Mouse (Mus musculus) lung, postnatal 0 days (tissue): ENCODE measurements around the gene Acvr1. TPM values are rescaled to one million over a fixed set of nuclear protein-coding genes. Genes with fewer than 3 reads are reported as not detected.

Experiments
- ATAC-seq: fragments of 200-750 bp; cut with Nextera tagmentation; 2 replicates; pipeline ENCODE4 v1.8.0; 2017; ENCODE audit warnings: moderate library complexity
- DNase-seq: peaks from one replicate; pipeline ENCODE4 v3.0.0-alpha.2; 2016; ENCODE audit warnings: low spot score
- H3K27ac ChIP-seq: fragments of 300-500 bp; sonication (generic); 2 replicates; pipeline ENCODE4 v1.5.1; 2014; ENCODE audit warnings: antibody characterized with exemption, mild to moderate bottlenecking, low read length, mixed read lengths
- H3K27me3 ChIP-seq: fragments of 300-500 bp; sonication (generic); replicated peaks from 2 replicates; pipeline ENCODE4 v1.6.1; 2014; ENCODE audit warnings: low read length, mixed read lengths; ENCODE audit not compliant: insufficient read depth
- H3K36me3 ChIP-seq: fragments of 300-500 bp; sonication (generic); 2 replicates; pipeline ENCODE4 v1.6.1; 2014; ENCODE audit warnings: low read length, mixed read lengths; ENCODE audit not compliant: insufficient read depth
- H3K4me1 ChIP-seq: fragments of 300-500 bp; sonication (generic); 2 replicates; pipeline ENCODE4 v1.6.1; 2014; ENCODE audit warnings: antibody characterized with exemption, low read depth, low read length, mixed read lengths; ENCODE audit not compliant: insufficient read depth
- H3K4me2 ChIP-seq: fragments of 300-500 bp; sonication (generic); replicated peaks from 2 replicates; pipeline ENCODE4 v1.6.1; 2014; ENCODE audit warnings: low read depth, mild to moderate bottlenecking, low read length, moderate library complexity, mixed read lengths
- H3K4me3 ChIP-seq: fragments of 300-500 bp; sonication (generic); 2 replicates; pipeline ENCODE4 v1.5.1; 2014; ENCODE audit warnings: low read depth, low read length
- H3K9ac ChIP-seq: fragments of 300-500 bp; sonication (generic); replicated peaks from 2 replicates; pipeline ENCODE4 v1.6.1; 2014; ENCODE audit warnings: low read depth, mild to moderate bottlenecking
- H3K9me3 ChIP-seq: fragments of 300-500 bp; sonication (generic); 2 replicates; pipeline ENCODE4 v1.6.1; 2016; ENCODE audit warnings: low read length, mixed read lengths
- CTCF ChIP-seq: IDR thresholded peaks from 2 replicates; pipeline ENCODE4 v1.5.1; 2016; ENCODE audit warnings: antibody characterized with exemption, mild to moderate bottlenecking
- EP300 ChIP-seq: IDR thresholded peaks from 2 replicates; pipeline ENCODE4 v1.6.1; 2016; ENCODE audit warnings: antibody characterized with exemption, mild to moderate bottlenecking, control low read depth
- WGBS: fragments of 180-500 bp; shearing (Covaris S2); extraction: QIAGEN DNeasy Blood & Tissue Kit; methylation state at CpG from one replicate; pipeline ENCODE4 v1.1.7; 2014; 5-methylcytosine and 5-hydroxymethylcytosine counted together
- polyA plus RNA-seq: library from polyadenylated mRNA; unstranded; fragments of >200 nt; fragmentation: Nextera tagmentation; extraction: Ambion mirVana; gene quantifications from 2 replicates; pipeline ENCODE4 v1.2.1, GENCODE M21; 2015

Acvr1 gene
- polyA plus RNA-seq, 1 experiment from 2014 or later: 5.8 TPM

DNA sequence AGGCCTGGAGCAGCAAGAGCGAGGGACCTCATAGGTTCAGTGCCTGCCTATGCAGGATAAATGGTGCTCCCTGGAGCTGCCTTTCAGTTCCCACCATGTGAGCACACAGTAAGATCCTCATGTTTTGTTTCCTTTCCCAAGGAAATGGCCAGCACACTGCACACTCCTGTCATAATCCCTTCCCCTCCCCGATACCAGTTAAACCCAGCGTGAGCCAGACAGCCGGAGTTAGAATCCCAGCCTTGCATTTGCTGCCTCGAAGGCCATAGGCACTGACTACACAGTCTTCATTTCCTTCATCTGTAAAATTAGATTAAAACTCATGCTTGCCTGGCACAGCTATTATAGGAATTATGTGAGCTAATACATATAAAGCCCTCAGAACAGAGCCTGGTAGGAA, 37.6 kb downstream of the Acvr1 start:
- Histone ChIP-seq H3K4me3 (no peak overlapping the region), H3K27me3 (no peaks in the 10 kb centered on the region), H3K4me2 (no peak overlapping the region), H3K27ac (no peak overlapping the region), H3K9me3 (no peaks in the 10 kb centered on the region), H3K9ac (no peak overlapping the region), H3K4me1 (peaks cover 25% of the 10 kb centered on the region), H3K36me3 (no peaks in the 10 kb centered on the region)
- WGBS: 66% methylated on average over 5 of the region's 5 CpGs
- DNase-seq (no peak), ATAC-seq (no peak)
- TF ChIP-seq CTCF: no peak
- TF ChIP-seq EP300: no peak

- ATAC-seq (no peak), DNase-seq (no peak)
- Histone ChIP-seq H3K9ac (no peak overlapping the region), H3K36me3 (no peaks in the 10 kb centered on the region), H3K27ac (no peak overlapping the region), H3K9me3 (no peaks in the 10 kb centered on the region), H3K4me3 (no peak overlapping the region), H3K4me1 (peaks cover 12% of the 10 kb centered on the region; the same call in 1 of the 2 replicates), H3K27me3 (no peaks in the 10 kb centered on the region), H3K4me2 (no peak overlapping the region)
- 98% methylated on average over 3 of the region's 3 CpGs for WGBS
- TF ChIP-seq CTCF: no peak
- TF ChIP-seq EP300: no peak
Measured at GRCm38 (mm10) chr2:58527786-58528185, 39.2 kb downstream of the Acvr1 start.

GRCm38 (mm10) chr2:58524356-58524755, 42.6 kb downstream of the Acvr1 start:
- TF ChIP-seq EP300: no peak
- TF ChIP-seq CTCF: no peak
- no peak overlapping the region for H3K4me3 ChIP-seq
- 92% methylated on average over 6 of the region's 6 CpGs for WGBS
- no peaks in the 10 kb centered on the region for H3K27me3 ChIP-seq
- H3K9me3 ChIP-seq: no peaks in the 10 kb centered on the region
- H3K27ac ChIP-seq: no peak overlapping the region
- peaks cover 3% of the 10 kb centered on the region; the same call in 1 of the 2 replicates for H3K4me1 ChIP-seq
- H3K4me2 ChIP-seq: no peak overlapping the region
- H3K36me3 ChIP-seq: no peaks in the 10 kb centered on the region
- H3K9ac ChIP-seq: no peak overlapping the region
- ATAC-seq: no peak
- no peak for DNase-seq

- H3K9ac ChIP-seq: no peak overlapping the region
- H3K27me3 ChIP-seq: no peaks in the 10 kb centered on the region
- DNase-seq (no peak), ATAC-seq (no peak)
- H3K9me3 ChIP-seq: no peaks in the 10 kb centered on the region
- no peak for TF ChIP-seq EP300
- no peak for TF ChIP-seq CTCF
- WGBS: 87% methylated on average over 5 of the region's 5 CpGs
- H3K36me3 ChIP-seq: no peaks in the 10 kb centered on the region
- H3K4me2 ChIP-seq: no peak overlapping the region
- H3K4me3 ChIP-seq: no peak overlapping the region
- peaks cover 3% of the 10 kb centered on the region; the same call in 1 of the 2 replicates for H3K4me1 ChIP-seq
- H3K27ac ChIP-seq: no peak overlapping the region
Measured at GRCm38 (mm10) chr2:58523894-58524293, 43.1 kb downstream of the Acvr1 start.

- peaks cover 3% of the 10 kb centered on the region; the same call in 1 of the 2 replicates for H3K4me1 ChIP-seq
- H3K27ac ChIP-seq: no peak overlapping the region
- no peak for ATAC-seq
Measured at GRCm38 (mm10) chr2:58523097-58523496, 43.9 kb downstream of the Acvr1 start.

DNA sequence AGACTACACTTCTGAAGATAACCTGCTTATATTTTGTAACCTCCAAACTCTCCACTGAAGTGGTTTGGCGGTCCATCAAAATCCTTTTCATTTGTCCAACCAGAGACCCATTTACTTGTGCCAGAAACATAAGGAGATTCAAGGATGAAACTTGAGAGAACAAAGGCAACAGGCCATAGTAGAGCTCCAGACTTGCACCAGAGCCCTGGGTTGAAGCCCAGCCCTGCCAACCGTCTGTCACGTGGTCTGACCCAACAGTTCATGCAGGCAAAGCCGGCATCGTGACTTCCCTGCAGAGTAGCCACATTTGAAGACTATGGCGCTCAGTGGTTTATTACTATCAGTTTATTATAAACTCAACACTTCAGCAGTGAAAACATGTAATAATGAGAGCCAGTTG, 45.3 kb downstream of the Acvr1 start:
- Histone ChIP-seq H3K4me2 (no peak overlapping the region), H3K4me3 (no peak overlapping the region), H3K36me3 (no peaks in the 10 kb centered on the region), H3K4me1 (peaks cover 5% of the 10 kb centered on the region; the same call in 1 of the 2 replicates), H3K27ac (no peak overlapping the region), H3K9ac (no peak overlapping the region), H3K27me3 (no peaks in the 10 kb centered on the region), H3K9me3 (no peaks in the 10 kb centered on the region)
- WGBS: 79% methylated on average over 6 of the region's 6 CpGs
- DNase-seq (no peak), ATAC-seq (no peak)
- TF ChIP-seq EP300 (no peak), CTCF (no peak)

More at GRCm38 (mm10) chr2:58523097-58523496, 43.9 kb downstream of the Acvr1 start:
- Histone ChIP-seq H3K9ac (no peak overlapping the region), H3K4me2 (no peak overlapping the region), H3K27me3 (no peaks in the 10 kb centered on the region), H3K9me3 (no peaks in the 10 kb centered on the region), H3K4me3 (no peak overlapping the region), H3K36me3 (no peaks in the 10 kb centered on the region)
- 70% methylated on average over 12 of the region's 12 CpGs for WGBS
- TF ChIP-seq EP300: no peak
- TF ChIP-seq CTCF: no peak
- DNase-seq: no peak

DNA sequence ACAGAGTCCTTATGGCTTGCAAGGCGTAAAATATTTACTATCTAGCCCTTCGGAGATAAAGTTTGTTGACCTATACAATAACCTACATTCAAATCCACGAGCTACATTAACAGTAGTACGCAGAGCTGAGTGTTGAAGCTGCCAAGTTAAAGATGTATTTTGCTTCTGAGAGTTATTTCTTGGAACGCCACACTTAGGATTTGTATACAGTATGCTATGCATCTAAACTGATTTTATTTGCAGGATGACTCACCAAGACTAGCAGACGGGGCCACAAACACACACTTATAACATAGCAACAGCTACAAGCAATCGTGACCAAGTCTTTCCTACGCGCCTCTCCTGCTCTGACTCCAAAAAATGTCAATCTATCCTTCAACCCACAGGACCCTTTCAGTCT, 46.2 kb downstream of the Acvr1 start:
- H3K4me3 ChIP-seq: no peak overlapping the region
- no peaks in the 10 kb centered on the region for H3K9me3 ChIP-seq
- H3K4me2 ChIP-seq: no peak overlapping the region
- H3K9ac ChIP-seq: no peak overlapping the region
- no peak overlapping the region for H3K27ac ChIP-seq
- H3K4me1 ChIP-seq: peaks cover 13% of the 10 kb centered on the region
- no peaks in the 10 kb centered on the region for H3K27me3 ChIP-seq
- DNase-seq (peak; percentile 45), ATAC-seq (peak; percentile 54; the same call in 1 of the 2 replicates)
- no peaks in the 10 kb centered on the region for H3K36me3 ChIP-seq
- TF ChIP-seq CTCF (no peak), EP300 (no peak)
- WGBS: 52% methylated on average over 9 of the region's 9 CpGs
